Mouse (Mus musculus): ENCODE results near the gene Plcd4. TPM values are rescaled to one million over a fixed set of nuclear protein-coding genes. Genes with fewer than 3 reads are reported as not detected.

Gene Plcd4
- polyA plus RNA-seq, 1 experiment from 2014 or later, result 4.1 TPM

- H3K9ac ChIP-seq, result no peak overlapping the region
- no peak overlapping the region for H3K4me2 ChIP-seq
- no peak overlapping the region for H3K4me3 ChIP-seq
- no peak overlapping the region for H3K27ac ChIP-seq
- H3K4me1 ChIP-seq (replicated peaks), result no peaks in the 10 kb centered on the region
- no peaks in the 10 kb centered on the region for H3K9me3 ChIP-seq
- H3K27me3 ChIP-seq, result no peaks in the 10 kb centered on the region
- 85% methylated on average over 5 of the region's 5 CpGs for WGBS
- peaks cover 13% of the 10 kb centered on the region for H3K36me3 ChIP-seq
- ATAC-seq (ENCODE audit: low FRiP score), result no peak
These were observed 16.4 kb downstream of the Plcd4 start for GRCm38 (mm10) chr1:74559061-74559460.

- H3K4me3 ChIP-seq, result no peak overlapping the region
- H3K4me1 ChIP-seq (replicated peaks), result no peaks in the 10 kb centered on the region
- H3K27me3 ChIP-seq, result no peaks in the 10 kb centered on the region
- 71% methylated on average over 6 of the region's 6 CpGs for WGBS
- no peak overlapping the region for H3K4me2 ChIP-seq
- peaks cover 76% of the 10 kb centered on the region for H3K36me3 ChIP-seq
- no peaks in the 10 kb centered on the region for H3K9me3 ChIP-seq
- ATAC-seq (ENCODE audit: low FRiP score), result no peak
- H3K27ac ChIP-seq, result no peak overlapping the region
- no peak overlapping the region for H3K9ac ChIP-seq
These were observed 23.1 kb downstream of the Plcd4 start for GRCm38 (mm10) chr1:74565834-74566233.

DNA sequence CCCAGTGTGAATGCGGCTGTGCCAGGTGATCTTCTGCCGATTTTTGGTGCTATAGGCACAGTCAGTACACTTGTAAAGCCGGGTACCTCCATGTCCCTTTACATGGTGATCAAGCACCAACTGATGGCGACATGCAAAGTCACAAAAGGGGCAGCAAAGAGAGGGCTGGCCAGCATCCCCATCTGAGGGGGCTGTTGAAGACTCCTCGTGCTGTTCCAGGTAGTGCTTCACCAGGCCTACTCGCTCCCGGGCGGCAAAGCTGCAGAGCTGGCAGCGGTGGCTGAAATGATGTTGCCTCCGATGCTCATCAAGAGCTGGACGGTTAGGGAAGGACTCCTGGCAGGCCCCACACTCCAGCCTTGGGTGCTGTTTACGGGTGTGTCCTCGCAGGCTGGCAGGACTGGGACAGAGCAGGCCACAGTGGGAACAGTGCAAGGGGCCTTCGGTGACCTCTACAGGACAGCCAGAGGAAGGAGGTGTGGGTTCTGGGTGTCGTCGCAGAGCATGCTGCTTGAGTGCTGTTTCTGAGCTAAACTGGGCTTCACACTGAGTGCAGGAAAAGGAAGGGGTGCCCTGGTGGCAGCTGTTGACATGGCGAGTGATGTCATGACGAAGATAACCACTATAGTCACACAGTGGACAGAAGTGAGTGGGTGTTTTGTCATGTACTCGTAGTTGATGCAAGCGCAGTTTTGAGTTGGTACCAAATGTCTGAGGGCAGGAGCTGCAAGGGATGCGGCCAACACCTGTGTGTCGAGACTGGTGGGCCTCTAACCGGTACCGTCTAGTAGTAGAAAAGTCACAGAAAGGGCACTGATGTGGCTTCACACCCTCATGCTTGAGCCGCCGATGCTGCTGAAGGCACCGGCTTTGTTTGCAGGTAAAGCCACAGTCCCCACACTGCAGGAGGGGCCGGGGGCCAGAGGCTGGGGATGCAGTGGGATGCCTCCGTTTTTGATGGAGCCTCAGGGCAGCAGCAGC is 27.3 kb downstream of the Plcd4 start:
- WGBS, result 93% methylated on average over 29 of the region's 29 CpGs
- no peaks in the 10 kb centered on the region for H3K4me1 ChIP-seq (replicated peaks)

DNA sequence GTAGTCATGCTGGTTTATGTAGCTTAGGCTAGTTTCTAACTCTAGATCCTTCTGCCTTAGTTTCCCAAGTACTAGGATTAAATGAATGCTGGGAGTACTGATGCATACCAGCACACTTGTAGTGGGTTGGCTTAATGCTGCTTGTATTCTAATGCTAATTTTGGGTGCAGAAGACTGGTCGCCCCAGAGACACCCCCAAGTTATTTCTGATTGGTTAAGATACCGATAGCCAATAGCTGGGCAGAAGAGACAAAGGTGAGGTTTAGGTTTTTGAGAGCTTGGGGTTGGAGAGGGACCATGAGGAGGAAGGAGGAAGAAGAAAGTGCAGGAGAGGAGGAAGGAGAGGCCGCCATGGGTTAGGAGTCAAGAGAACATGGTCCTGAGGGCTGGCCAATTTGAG is 39.9 kb downstream of the Plcd4 start:
- Histone ChIP-seq H3K27ac (no peak overlapping the region), H3K4me2 (no peak overlapping the region), H3K9me3 (no peaks in the 10 kb centered on the region), H3K9ac (no peak overlapping the region), H3K4me3 (no peak overlapping the region), H3K36me3 (peaks cover 44% of the 10 kb centered on the region), H3K27me3 (no peaks in the 10 kb centered on the region), H3K4me1 (replicated peaks) (peaks cover 24% of the 10 kb centered on the region)
- no peak for ATAC-seq (ENCODE audit: low FRiP score)
- 69% methylated on average over 3 of the region's 3 CpGs for WGBS

More for the DNA sequence above, 27.3 kb downstream of the Plcd4 start:
- Histone ChIP-seq H3K9me3 (no peaks in the 10 kb centered on the region), H3K4me3 (no peak overlapping the region), H3K27me3 (no peaks in the 10 kb centered on the region), H3K4me2 (no peak overlapping the region), H3K9ac (no peak overlapping the region), H3K27ac (no peak overlapping the region), H3K36me3 (peaks cover 93% of the 10 kb centered on the region)
- no peak for ATAC-seq (ENCODE audit: low FRiP score)

DNA sequence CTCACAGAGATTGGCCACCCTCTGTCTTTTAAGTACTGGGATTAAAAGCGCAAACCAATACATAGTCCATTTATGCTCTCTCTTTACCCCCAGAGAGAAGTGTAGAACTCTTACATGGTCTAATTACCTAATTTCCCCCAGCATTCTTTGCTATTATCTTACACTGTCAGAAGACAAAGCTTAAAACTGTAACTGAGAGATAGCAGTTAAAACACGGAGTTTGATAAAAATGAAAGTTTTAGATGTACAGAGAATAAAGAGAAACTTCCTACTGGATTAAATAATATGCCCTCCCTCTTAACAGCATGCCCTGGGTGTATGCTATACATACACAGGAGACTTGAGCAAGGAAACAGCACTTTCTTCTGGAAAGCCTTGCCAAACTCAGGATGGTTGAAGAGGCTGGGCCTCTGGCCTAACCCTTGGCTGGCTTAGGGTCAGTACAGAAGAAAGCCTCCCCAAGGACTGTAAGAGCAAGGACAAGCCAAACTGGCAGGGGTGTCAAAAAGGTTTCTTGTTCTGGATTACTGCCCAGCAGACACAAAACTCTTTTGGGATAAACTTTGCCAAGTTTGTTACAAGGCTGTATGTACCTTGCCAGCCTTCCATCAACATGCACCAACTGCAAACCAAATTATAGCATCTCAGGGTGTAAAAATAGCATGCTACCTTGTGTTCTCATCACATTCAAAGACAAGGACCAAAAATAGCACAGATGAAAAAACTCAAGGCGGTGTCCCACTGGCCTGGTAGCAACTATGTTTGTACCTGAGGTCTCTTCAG is 42.1 kb downstream of the Plcd4 start:
- WGBS, result 97% methylated on average over 3 of the region's 3 CpGs
- Histone ChIP-seq H3K4me2 (no peak overlapping the region), H3K4me1 (replicated peaks) (peaks cover 36% of the 10 kb centered on the region), H3K9ac (0 out of 2 replicates have a peak overlapping the region, but pooled peaks have one; percentile 43), H3K4me3 (no peak overlapping the region), H3K9me3 (no peaks in the 10 kb centered on the region), H3K36me3 (peaks cover 25% of the 10 kb centered on the region), H3K27me3 (no peaks in the 10 kb centered on the region), H3K27ac (no peak overlapping the region)
- no peak for ATAC-seq (ENCODE audit: low FRiP score)

- peak overlapping the region; percentile 87 for H3K4me3 ChIP-seq
- no peaks in the 10 kb centered on the region for H3K9me3 ChIP-seq
- H3K9ac ChIP-seq, result peak overlapping the region; percentile 89
- ATAC-seq (ENCODE audit: low FRiP score), result no peak
- H3K27me3 ChIP-seq, result no peaks in the 10 kb centered on the region
- peaks cover 43% of the 10 kb centered on the region for H3K36me3 ChIP-seq
- peaks cover 36% of the 10 kb centered on the region for H3K4me1 ChIP-seq (replicated peaks)
- peak overlapping the region; percentile 96 for H3K4me2 ChIP-seq
- under 1% methylated on average over 24 of the region's 24 CpGs for WGBS
- peak overlapping the region; percentile 92 for H3K27ac ChIP-seq
These were observed 44.6 kb downstream of the Plcd4 start for GRCm38 (mm10) chr1:74587233-74587772.

DNA sequence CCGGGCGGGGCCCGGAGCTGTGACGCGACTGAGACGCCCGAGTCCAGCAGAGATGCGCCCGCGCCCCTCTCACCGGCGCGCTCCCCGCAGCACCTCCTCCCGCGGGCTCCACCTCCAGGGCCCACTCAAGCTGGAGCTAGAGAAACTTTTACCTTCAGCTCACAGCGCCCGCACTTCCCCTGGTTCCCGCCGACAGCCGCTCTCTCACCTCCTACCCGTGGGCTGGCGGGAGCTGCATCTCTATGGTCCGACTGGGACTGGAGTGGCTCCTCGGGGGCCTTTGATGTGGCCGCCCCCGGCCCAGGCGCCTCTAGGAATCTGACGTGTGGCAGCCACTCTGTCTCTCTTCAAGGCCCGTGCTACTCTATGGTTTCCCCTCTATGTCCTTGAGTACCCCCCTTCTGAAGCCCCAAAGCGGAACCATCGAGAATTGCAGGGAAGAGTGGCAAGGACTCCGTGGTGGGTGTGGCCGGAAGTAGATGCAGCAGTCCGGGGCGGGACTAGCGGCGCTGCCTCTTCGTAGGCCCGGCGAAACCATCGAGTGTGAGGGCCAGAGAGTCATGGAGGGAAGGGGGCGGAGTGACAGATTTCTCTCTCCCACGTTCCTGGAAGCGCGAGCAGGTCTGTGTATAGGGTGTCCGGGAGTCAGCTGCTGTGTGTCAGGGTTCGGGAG is 45.2 kb downstream of the Plcd4 start, which contains the start of the genes Zfp142 and Bcs1l:
Zfp142 (minus strand) TSS at position 474 of the 673 bp plus-strand sequence.
Bcs1l (plus strand) TSS at position 517 of the 673 bp plus-strand sequence.
- Histone ChIP-seq H3K4me1 (replicated peaks) (peaks cover 36% of the 10 kb centered on the region), H3K36me3 (peaks cover 40% of the 10 kb centered on the region), H3K9me3 (no peaks in the 10 kb centered on the region), H3K4me2 (peak within 1 kb of the TSS; percentile 96), H3K27ac (peak within 1 kb of the TSS; percentile 92), H3K27me3 (no peaks in the 10 kb centered on the region), H3K4me3 (peak within 1 kb of the TSS; percentile 87), H3K9ac (peak within 1 kb of the TSS; percentile 89)
- 1% methylated on average over 46 of the region's 48 CpGs for WGBS
- peak; percentile 99 for ATAC-seq (ENCODE audit: low FRiP score)

DNA sequence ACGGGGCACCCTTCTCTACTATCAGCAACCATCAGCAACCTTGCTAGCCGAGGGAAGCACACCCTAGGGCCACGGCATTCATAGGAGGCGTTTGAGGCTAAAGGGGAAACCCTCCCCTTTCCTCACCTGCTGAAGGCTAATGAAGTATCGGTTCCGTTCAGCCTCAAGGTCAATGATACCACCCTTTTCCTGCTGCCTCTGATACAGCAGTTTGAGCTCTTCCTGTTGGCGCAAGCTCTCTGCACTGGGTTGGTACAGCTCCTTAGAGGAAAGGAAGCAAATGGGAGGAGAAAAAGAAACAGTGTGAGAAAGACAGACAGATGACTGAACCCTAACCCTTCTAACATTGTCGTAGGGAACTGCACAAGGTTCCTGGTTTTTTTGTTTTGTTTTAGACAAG is 51.7 kb downstream of the Plcd4 start:
- no peak overlapping the region for H3K4me2 ChIP-seq
- 93% methylated on average over 8 of the region's 8 CpGs for WGBS
- no peak overlapping the region for H3K27ac ChIP-seq
- H3K9ac ChIP-seq, result no peak overlapping the region
- H3K4me3 ChIP-seq, result no peak overlapping the region
- H3K36me3 ChIP-seq, result peaks cover 86% of the 10 kb centered on the region
- peaks cover 3% of the 10 kb centered on the region for H3K4me1 ChIP-seq (replicated peaks)
- ATAC-seq (ENCODE audit: low FRiP score), result no peak
- H3K27me3 ChIP-seq, result no peaks in the 10 kb centered on the region
- no peaks in the 10 kb centered on the region for H3K9me3 ChIP-seq

GRCm38 (mm10) chr1:74600501-74601266 is 58.0 kb downstream of the Plcd4 start:
- ATAC-seq (ENCODE audit: low FRiP score), result peak; percentile 83
- Histone ChIP-seq H3K27ac (peak overlapping the region; percentile 67), H3K4me1 (replicated peaks) (peaks cover 21% of the 10 kb centered on the region), H3K27me3 (no peaks in the 10 kb centered on the region), H3K4me2 (peak overlapping the region; percentile 89), H3K9ac (peak overlapping the region; percentile 88), H3K36me3 (peaks cover 47% of the 10 kb centered on the region), H3K4me3 (peak overlapping the region; percentile 77), H3K9me3 (no peaks in the 10 kb centered on the region)
- 9% methylated on average over 26 of the region's 26 CpGs for WGBS

- Histone ChIP-seq H3K9ac (peak within 1 kb of the TSS; percentile 88), H3K4me2 (peak within 1 kb of the TSS; percentile 89), H3K4me1 (replicated peaks) (peaks cover 21% of the 10 kb centered on the region), H3K27ac (peak within 1 kb of the TSS; percentile 67), H3K4me3 (peak within 1 kb of the TSS; percentile 77), H3K9me3 (no peaks in the 10 kb centered on the region), H3K27me3 (no peaks in the 10 kb centered on the region), H3K36me3 (peaks cover 43% of the 10 kb centered on the region)
- peak; percentile 86 for ATAC-seq (ENCODE audit: low FRiP score)
- 9% methylated on average over 25 of the region's 25 CpGs for WGBS
These were observed 58.7 kb downstream of the Plcd4 start, which contains the start of the genes Rnf25 and Stk36 for GRCm38 (mm10) chr1:74601267-74601962. Rnf25 (minus strand) TSS chr1:74601397. Stk36 (plus strand) TSS chr1:74601445.

All from hindbrain, embryonic 13.5 days (tissue).